Mouse (Mus musculus): Measurements from ENCODE around the gene Chga. TPM values are rescaled to one million over a fixed set of nuclear protein-coding genes. Genes with fewer than 3 reads are reported as not detected.
A peak's percentile ranks its signal among the peaks of the same experiment; 100 is the strongest.

Chga gene
- total RNA-seq, 2 experiments from 2014 or later: not detected

- DNase-seq (ENCODE audit: low spot score): no peak
These were observed 1.1 kb downstream of the Chga start for GRCm38 (mm10) chr12:102555850-102556249.

GRCm38 (mm10) chr12:102557372-102557771, 2.6 kb downstream of the Chga start:
- DNase-seq (ENCODE audit: low spot score): no peak

- DNase-seq (ENCODE audit: low spot score): no peak
These were observed 10.3 kb downstream of the Chga start for GRCm38 (mm10) chr12:102565086-102565485.

- no peak for DNase-seq (ENCODE audit: low spot score)
These were observed 12.2 kb downstream of the Chga start for GRCm38 (mm10) chr12:102566951-102567350.

GRCm38 (mm10) chr12:102568219-102568618, 13.4 kb downstream of the Chga start:
- DNase-seq (ENCODE audit: low spot score): no peak

- no peak for DNase-seq (ENCODE audit: low spot score)
These were observed 15.3 kb downstream of the Chga start for GRCm38 (mm10) chr12:102570111-102570510.

GRCm38 (mm10) chr12:102570734-102571133, 16.0 kb downstream of the Chga start:
- no peak for DNase-seq (ENCODE audit: low spot score)

- no peak for DNase-seq (ENCODE audit: low spot score)
These were observed 16.9 kb downstream of the Chga start for GRCm38 (mm10) chr12:102571666-102572065.

GRCm38 (mm10) chr12:102573036-102573435, 18.3 kb downstream of the Chga start:
- DNase-seq (ENCODE audit: low spot score): no peak

- DNase-seq (ENCODE audit: low spot score): no peak
These were observed 21.0 kb downstream of the Chga start for GRCm38 (mm10) chr12:102575541-102576329.

- no peak for DNase-seq (ENCODE audit: low spot score)
These were observed 22.1 kb downstream of the Chga start for GRCm38 (mm10) chr12:102576659-102577398.

GRCm38 (mm10) chr12:102579041-102579440, 24.3 kb downstream of the Chga start:
- DNase-seq (ENCODE audit: low spot score): peak; percentile 72

GRCm38 (mm10) chr12:102581579-102582196, 26.9 kb downstream of the Chga start:
- no peak for DNase-seq (ENCODE audit: low spot score)

GRCm38 (mm10) chr12:102582441-102582840, 27.7 kb downstream of the Chga start:
- DNase-seq (ENCODE audit: low spot score): no peak

- peak; percentile 83 for DNase-seq (ENCODE audit: low spot score)
These were observed 30.6 kb downstream of the Chga start for GRCm38 (mm10) chr12:102585390-102585789.

- peak; percentile 81 for DNase-seq (ENCODE audit: low spot score)
These were observed 31.6 kb downstream of the Chga start for GRCm38 (mm10) chr12:102586286-102586881.

- no peak for DNase-seq (ENCODE audit: low spot score)
These were observed 32.3 kb downstream of the Chga start for GRCm38 (mm10) chr12:102587106-102587505.

GRCm38 (mm10) chr12:102590711-102591360, 36.1 kb downstream of the Chga start:
- no peak for DNase-seq (ENCODE audit: low spot score)

- no peak for DNase-seq (ENCODE audit: low spot score)
These were observed 38.9 kb downstream of the Chga start for GRCm38 (mm10) chr12:102593699-102594098.

- no peak for DNase-seq (ENCODE audit: low spot score)
These were observed 39.9 kb downstream of the Chga start for GRCm38 (mm10) chr12:102594627-102595026.

GRCm38 (mm10) chr12:102596410-102596809, 41.6 kb downstream of the Chga start:
- no peak for DNase-seq (ENCODE audit: low spot score)
